Mouse (Mus musculus) thymus, adult 2 months (tissue): ENCODE data around the gene Ap5m1.

Source experiments
- CTCF ChIP-seq: fragments of 200-500 bp; IDR thresholded peaks from 2 replicates; pipeline ENCODE4 v1.5.1; 2012; ENCODE audit warnings: mild to moderate bottlenecking, control low read depth, low read length, moderate library complexity, borderline replicate concordance; ENCODE audit not compliant: control insufficient read depth, poor library complexity, insufficient read depth; ENCODE audit errors: extremely low read depth
- POLR2A ChIP-seq: fragments of 200-500 bp; IDR thresholded peaks from 2 replicates; pipeline ENCODE4 v1.6.1; 2012; ENCODE audit warnings: mild to moderate bottlenecking, low read length, control low read depth, moderate library complexity; ENCODE audit not compliant: control insufficient read depth, poor library complexity, insufficient read depth; ENCODE audit errors: extremely low read depth

GRCm38 (mm10) chr14:49065529-49066273 lies at the start of gene Ap5m1:
- TF ChIP-seq POLR2A (no peak), CTCF (no peak)
